Mouse (Mus musculus) megakaryocyte, embryonic 14.5 days (primary cell): ENCODE data around the gene Tmem53.

Source experiments
- FLI1 ChIP-seq: IDR thresholded peaks from 2 replicates; pipeline ENCODE4 v1.6.1; 2012; ENCODE audit warnings: low read length, inconsistent platforms, mixed read lengths
- GATA1 ChIP-seq: IDR thresholded peaks from 3 replicates; pipeline ENCODE4 v1.6.1; 2012; ENCODE audit warnings: mixed read lengths, low read length, inconsistent platforms, borderline replicate concordance

DNA sequence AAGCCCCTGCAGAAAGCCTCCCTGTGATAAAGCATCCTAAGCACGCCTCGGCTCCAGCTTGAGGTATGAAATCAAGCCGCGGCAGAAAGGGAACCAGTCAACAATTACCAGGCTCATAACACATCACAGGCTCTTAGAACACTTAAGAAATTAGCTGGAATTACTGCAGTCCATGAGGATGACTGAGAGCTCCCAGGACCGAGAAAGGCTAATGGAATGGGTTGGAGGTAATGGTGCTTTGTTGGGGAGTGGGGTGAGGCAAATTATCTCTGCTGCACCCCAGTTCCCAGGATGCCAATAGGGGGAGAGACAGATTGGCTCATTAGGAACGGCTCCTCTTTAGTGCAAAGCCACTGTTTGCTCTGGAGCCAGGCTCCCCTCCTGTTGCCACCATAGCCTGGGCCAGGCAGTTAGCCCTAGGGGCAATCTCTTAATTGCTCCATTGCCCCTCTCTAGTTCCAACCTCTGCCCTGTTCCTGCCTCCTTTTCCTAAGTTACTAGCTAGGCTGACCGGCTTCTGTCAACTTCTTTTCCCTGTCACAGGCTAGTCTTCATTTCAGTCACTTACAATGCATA, 17.5 kb upstream of the Tmem53 start:
- TF ChIP-seq GATA1 (no peak), FLI1 (no peak)
